Mouse (Mus musculus) midbrain, embryonic 14.5 days (tissue): ENCODE results near the gene Traf5. TPM values are rescaled to one million over a fixed set of nuclear protein-coding genes. Genes with fewer than 3 reads are reported as not detected.
A peak's percentile ranks its signal among the peaks of the same experiment; 100 is the strongest.

Experiments used
- ATAC-seq: fragments of 200-750 bp; cut with Nextera tagmentation; 2 replicates; pipeline ENCODE4 v1.8.0; 2017; ENCODE audit warnings: moderate number of reproducible peaks, moderate library complexity; ENCODE audit not compliant: low FRiP score, low TSS enrichment
- DNase-seq: peaks from one replicate; pipeline ENCODE4 v3.0.0-alpha.2; 2015
- H3K27ac ChIP-seq: fragments of 300-500 bp; sonication (generic); replicated peaks from 2 replicates; pipeline ENCODE4 v1.5.1; 2014; ENCODE audit warnings: mild to moderate bottlenecking, low read depth, low read length, moderate library complexity
- H3K27me3 ChIP-seq: fragments of 300-500 bp; sonication (generic); 2 replicates; pipeline ENCODE4 v1.6.1; 2014; ENCODE audit warnings: low read length, control low read depth, mixed read lengths; ENCODE audit not compliant: control insufficient read depth, insufficient read depth
- H3K36me3 ChIP-seq: fragments of 300-500 bp; sonication (generic); 2 replicates; pipeline ENCODE4 v1.6.1; 2014; ENCODE audit warnings: low read length, control low read depth; ENCODE audit not compliant: control insufficient read depth, insufficient read depth
- H3K4me1 ChIP-seq: fragments of 300-500 bp; sonication (generic); 2 replicates; pipeline ENCODE4 v1.6.1; 2014; ENCODE audit warnings: mild to moderate bottlenecking, antibody characterized with exemption, low read length, control low read depth; ENCODE audit not compliant: control insufficient read depth, insufficient read depth
- H3K4me2 ChIP-seq: fragments of 300-500 bp; sonication (generic); 2 replicates; pipeline ENCODE4 v1.6.1; 2014; ENCODE audit warnings: mild to moderate bottlenecking, low read length, moderate library complexity
- H3K4me3 ChIP-seq: fragments of 300-500 bp; sonication (generic); replicated peaks from 2 replicates; pipeline ENCODE4 v1.5.1; 2014; ENCODE audit warnings: low read depth, low read length
- H3K9ac ChIP-seq: fragments of 300-500 bp; sonication (generic); replicated peaks from 2 replicates; pipeline ENCODE4 v1.6.1; 2014; ENCODE audit warnings: mild to moderate bottlenecking, low read length, moderate library complexity
- H3K9me3 ChIP-seq: fragments of 300-500 bp; sonication (generic); 2 replicates; pipeline ENCODE4 v1.6.1; 2016; ENCODE audit warnings: low read length, control low read depth, mixed read lengths; ENCODE audit not compliant: control insufficient read depth
- WGBS: fragments of 180-500 bp; shearing (Covaris S2); extraction: QIAGEN DNeasy Blood & Tissue Kit; methylation state at CpG from one replicate; pipeline ENCODE4 v1.1.7; 2014; 5-methylcytosine and 5-hydroxymethylcytosine counted together
- polyA plus RNA-seq: library from polyadenylated mRNA; unstranded; fragments of >200 nt; fragmentation: Nextera tagmentation; extraction: Ambion mirVana; gene quantifications from 2 replicates; pipeline ENCODE4 v1.2.1, GENCODE M21; 2014

Gene Traf5
- polyA plus RNA-seq, 1 experiment from 2014 or later, result 2.4 TPM

DNA sequence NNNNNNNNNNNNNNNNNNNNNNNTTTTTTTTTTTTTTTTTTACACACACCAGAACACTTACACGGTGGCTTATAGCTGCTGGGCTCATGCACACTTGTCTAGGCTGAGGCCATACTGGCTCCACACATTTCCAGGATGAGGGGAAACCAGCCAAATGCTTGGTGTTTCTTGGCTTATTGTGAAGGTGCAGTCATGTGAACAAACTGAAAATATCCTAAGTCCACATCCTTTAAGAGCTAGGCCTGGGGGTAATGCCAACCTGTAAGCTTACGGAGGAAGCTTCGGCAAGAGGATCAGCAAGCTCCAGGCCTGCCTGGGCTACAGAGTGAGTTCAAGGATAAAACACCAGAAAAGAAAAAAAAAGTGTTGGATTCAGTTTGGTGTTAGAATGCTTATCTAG, 135.0 kb downstream of the Traf5 start:
- DNase-seq, result no peak

GRCm38 (mm10) chr1:191956871-191957270, 135.5 kb downstream of the Traf5 start:
- Histone ChIP-seq H3K27ac (0 out of 2 replicates have a peak overlapping the region, but pooled peaks have one; percentile 8), H3K4me1 (no peaks in the 10 kb centered on the region), H3K4me3 (no peak overlapping the region), H3K36me3 (no peaks in the 10 kb centered on the region), H3K4me2 (no peak overlapping the region), H3K27me3 (no peaks in the 10 kb centered on the region), H3K9ac (no peak overlapping the region), H3K9me3 (no peaks in the 10 kb centered on the region)
- 95% methylated on average over 2 of the region's 2 CpGs for WGBS
- ATAC-seq (no peak), DNase-seq (no peak)

More for the DNA sequence above, 135.0 kb downstream of the Traf5 start:
- WGBS, result 94% methylated on average over 2 of the region's 3 CpGs
- no peak overlapping the region for H3K4me3 ChIP-seq
- H3K36me3 ChIP-seq, result no peaks in the 10 kb centered on the region
- ATAC-seq, result no peak
- H3K27me3 ChIP-seq, result no peaks in the 10 kb centered on the region
- no peaks in the 10 kb centered on the region for H3K9me3 ChIP-seq
- H3K9ac ChIP-seq, result no peak overlapping the region
- no peak overlapping the region for H3K27ac ChIP-seq
- H3K4me1 ChIP-seq, result no peaks in the 10 kb centered on the region
- no peak overlapping the region for H3K4me2 ChIP-seq

GRCm38 (mm10) chr1:191956261-191956660, 136.1 kb downstream of the Traf5 start:
- DNase-seq (no peak), ATAC-seq (no peak)
- 72% methylated on average over 3 of the region's 3 CpGs for WGBS
- Histone ChIP-seq H3K9me3 (no peaks in the 10 kb centered on the region), H3K9ac (no peak overlapping the region), H3K4me3 (no peak overlapping the region), H3K27ac (no peak overlapping the region), H3K4me2 (no peak overlapping the region), H3K27me3 (no peaks in the 10 kb centered on the region), H3K36me3 (no peaks in the 10 kb centered on the region), H3K4me1 (no peaks in the 10 kb centered on the region)

GRCm38 (mm10) chr1:191955101-191955500, 137.3 kb downstream of the Traf5 start:
- Histone ChIP-seq H3K9me3 (no peaks in the 10 kb centered on the region), H3K4me2 (no peak overlapping the region), H3K9ac (no peak overlapping the region), H3K36me3 (no peaks in the 10 kb centered on the region), H3K27ac (no peak overlapping the region), H3K4me1 (no peaks in the 10 kb centered on the region), H3K27me3 (no peaks in the 10 kb centered on the region), H3K4me3 (no peak overlapping the region)
- DNase-seq (no peak), ATAC-seq (no peak)
- WGBS, result 69% methylated on average over 3 of the region's 3 CpGs

GRCm38 (mm10) chr1:191952733-191953335, 139.5 kb downstream of the Traf5 start:
- H3K4me1 ChIP-seq, result no peaks in the 10 kb centered on the region
- no peaks in the 10 kb centered on the region for H3K27me3 ChIP-seq
- H3K27ac ChIP-seq, result no peak overlapping the region
- DNase-seq, result no peak
- H3K4me3 ChIP-seq, result no peak overlapping the region
- no peaks in the 10 kb centered on the region for H3K36me3 ChIP-seq
- no peak overlapping the region for H3K9ac ChIP-seq
- no peaks in the 10 kb centered on the region for H3K9me3 ChIP-seq
- 85% methylated on average over 11 of the region's 11 CpGs for WGBS
- no peak for ATAC-seq
- no peak overlapping the region for H3K4me2 ChIP-seq

DNA sequence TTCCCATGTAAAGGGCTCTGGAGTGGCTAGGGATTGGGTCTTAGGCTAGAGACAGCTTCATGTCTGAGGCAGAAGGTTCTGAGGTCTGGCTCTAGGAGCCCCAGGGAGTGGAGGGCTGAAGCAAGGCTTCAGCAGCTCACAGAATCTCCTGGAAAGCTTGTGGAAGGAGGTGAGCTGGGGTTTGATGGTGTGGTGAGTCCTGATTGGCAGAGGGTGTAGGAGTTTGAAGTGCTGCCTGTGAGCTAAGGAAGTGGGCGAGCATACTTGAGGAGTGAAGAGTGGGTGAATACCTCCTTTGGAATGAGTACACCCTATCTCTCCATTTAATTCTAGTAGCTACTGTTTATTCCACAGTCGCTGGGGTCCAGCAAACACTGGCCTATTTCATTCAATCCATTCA, 141.7 kb downstream of the Traf5 start:
- Histone ChIP-seq H3K4me1 (no peaks in the 10 kb centered on the region), H3K4me3 (no peak overlapping the region), H3K4me2 (no peak overlapping the region), H3K27me3 (no peaks in the 10 kb centered on the region), H3K9me3 (no peaks in the 10 kb centered on the region), H3K27ac (no peak overlapping the region), H3K36me3 (no peaks in the 10 kb centered on the region), H3K9ac (no peak overlapping the region)
- 71% methylated on average over 2 of the region's 2 CpGs for WGBS
- ATAC-seq (no peak), DNase-seq (no peak)

DNA sequence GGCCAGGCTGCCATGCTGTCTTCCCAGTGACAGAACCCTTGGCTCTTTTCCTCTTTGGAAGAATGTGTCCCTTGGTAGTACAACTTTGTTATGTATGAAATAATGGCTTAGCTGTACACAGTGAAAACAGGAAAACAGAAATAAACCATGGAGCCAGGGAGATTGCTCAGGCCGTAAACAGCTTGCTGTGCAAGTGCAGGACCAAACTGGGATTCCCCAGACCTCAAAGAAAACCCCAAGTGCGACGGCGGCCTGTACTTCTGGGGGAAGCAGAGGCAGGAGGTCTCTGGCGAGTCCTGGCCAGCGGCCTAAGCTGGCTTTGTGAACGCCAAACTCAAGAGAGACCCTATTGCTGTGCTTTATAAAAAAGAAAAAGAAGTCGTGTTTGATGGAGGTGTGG, 143.8 kb downstream of the Traf5 start:
- no peaks in the 10 kb centered on the region for H3K4me1 ChIP-seq
- no peak overlapping the region for H3K4me2 ChIP-seq
- no peaks in the 10 kb centered on the region for H3K36me3 ChIP-seq
- DNase-seq (no peak), ATAC-seq (no peak)
- H3K27ac ChIP-seq, result no peak overlapping the region
- 77% methylated on average over 8 of the region's 8 CpGs for WGBS
- no peaks in the 10 kb centered on the region for H3K9me3 ChIP-seq
- H3K9ac ChIP-seq, result no peak overlapping the region
- no peak overlapping the region for H3K4me3 ChIP-seq
- no peaks in the 10 kb centered on the region for H3K27me3 ChIP-seq

DNA sequence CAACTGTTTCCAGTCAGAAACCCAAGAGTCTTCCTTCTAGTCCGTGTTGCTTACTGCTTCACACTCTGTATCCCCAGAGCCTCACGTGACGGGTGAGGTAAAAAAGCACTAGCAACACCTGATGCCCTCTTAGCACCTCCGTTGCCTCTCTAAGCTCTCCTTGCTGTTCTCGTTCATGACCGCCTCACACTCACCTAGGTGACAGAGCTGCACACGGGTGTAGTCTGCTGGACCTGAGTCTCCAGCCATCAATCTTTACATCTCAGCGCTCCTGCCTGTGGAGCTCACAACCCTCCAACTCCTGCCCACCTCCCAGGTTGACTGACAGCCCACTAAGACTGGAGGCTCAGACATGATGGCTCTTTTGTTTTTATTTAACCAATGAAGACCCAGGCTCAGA, 144.6 kb downstream of the Traf5 start:
- Histone ChIP-seq H3K9me3 (no peaks in the 10 kb centered on the region), H3K4me3 (no peak overlapping the region), H3K27ac (no peak overlapping the region), H3K4me1 (no peaks in the 10 kb centered on the region), H3K27me3 (no peaks in the 10 kb centered on the region), H3K4me2 (no peak overlapping the region), H3K9ac (no peak overlapping the region), H3K36me3 (no peaks in the 10 kb centered on the region)
- 78% methylated on average over 8 of the region's 8 CpGs for WGBS
- DNase-seq (no peak), ATAC-seq (no peak)
